Mouse (Mus musculus) bone marrow, adult 2 months (tissue): Measurements from ENCODE around the gene Dusp3.

Source experiments
- CTCF ChIP-seq: fragments of 200-500 bp; IDR thresholded peaks from 2 replicates; pipeline ENCODE4 v1.5.1; 2011; ENCODE audit warnings: low read length, control low read depth; ENCODE audit not compliant: control insufficient read depth, insufficient read depth
- POLR2A ChIP-seq: fragments of 200-500 bp; IDR thresholded peaks from 2 replicates; pipeline ENCODE4 v1.6.1; 2011; ENCODE audit warnings: low read depth, mild to moderate bottlenecking, control low read depth, low read length, borderline replicate concordance; ENCODE audit not compliant: control insufficient read depth

DNA sequence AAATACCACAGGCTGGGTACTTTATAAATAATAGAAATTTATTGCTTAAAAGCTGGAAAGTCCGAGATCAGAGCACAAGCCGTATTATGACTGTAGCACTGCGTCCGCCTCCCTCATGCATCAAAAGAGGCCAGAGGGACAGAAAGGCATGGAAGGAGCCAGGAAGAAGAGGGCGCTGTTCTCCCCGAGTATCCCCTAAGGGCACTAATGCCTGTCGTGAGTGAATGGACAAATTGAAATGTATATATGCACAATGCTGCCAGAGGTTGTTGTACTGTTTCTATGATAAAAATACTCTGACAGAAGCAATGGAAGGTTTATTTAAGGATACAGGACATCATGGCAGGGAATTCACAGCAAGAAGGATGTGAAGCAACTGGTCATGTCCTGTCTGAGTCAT, 43.2 kb upstream of the Dusp3 start:
- TF ChIP-seq POLR2A (no peak), CTCF (no peak)
